Mouse (Mus musculus): ENCODE data around the gene Gnb3. TPM values are rescaled to one million over a fixed set of nuclear protein-coding genes. Genes with fewer than 3 reads are reported as not detected.

The Gnb3 gene
- polyA plus RNA-seq, 1 experiment from 2014 or later = 0.29 TPM

GRCm38 (mm10) chr6:124786756-124787420 lies 53.2 kb downstream of the Gnb3 start:
- WGBS (ENCODE audit: insufficient replicate concordance) = 40% methylated on average over 8 of the region's 8 CpGs
- H3K27me3 ChIP-seq (replicated peaks) = peaks cover 6% of the 10 kb centered on the region; the same call in 1 of the 2 replicates
- H3K27ac ChIP-seq = no peak overlapping the region
- no peaks in the 10 kb centered on the region for H3K36me3 ChIP-seq
- no peak overlapping the region for H3K4me2 ChIP-seq
- H3K4me1 ChIP-seq = peaks cover 6% of the 10 kb centered on the region
- H3K4me3 ChIP-seq = no peak overlapping the region
- 0 out of 2 replicates have a peak, but pooled peaks have one; percentile 38 for ATAC-seq
- no peak overlapping the region for H3K9ac ChIP-seq
- no peaks in the 10 kb centered on the region for H3K9me3 ChIP-seq (replicated peaks)

Other genes with a start within 250 kb of the Gnb3 start
- not detected in 2 replicates for gene C1s2, start 204.2 kb downstream of the Gnb3 start, polyA plus RNA-seq (2016; fragmentation: Nextera tagmentation; extraction: Ambion mirVana)
- 67.1 and 74.5 TPM in 2 replicates for gene Lpcat3, start 177.2 kb downstream of the Gnb3 start, polyA plus RNA-seq (2016; fragmentation: Nextera tagmentation; extraction: Ambion mirVana)
- 200 TPM in 2 replicates for gene Emg1, start 128.1 kb downstream of the Gnb3 start, polyA plus RNA-seq (2016; fragmentation: Nextera tagmentation; extraction: Ambion mirVana)
- gene Phb2, start 127.9 kb downstream of the Gnb3 start, polyA plus RNA-seq (2016; fragmentation: Nextera tagmentation; extraction: Ambion mirVana) = 433 and 443 TPM in 2 replicates
- gene Ptpn6, start 101.6 kb downstream of the Gnb3 start, polyA plus RNA-seq (2016; fragmentation: Nextera tagmentation; extraction: Ambion mirVana) = 30.8 and 31.3 TPM in 2 replicates
- gene Grcc10, start 98.9 kb downstream of the Gnb3 start, polyA plus RNA-seq (2016; fragmentation: Nextera tagmentation; extraction: Ambion mirVana) = 109 and 116 TPM in 2 replicates
- gene Gm45234, start 84.3 kb downstream of the Gnb3 start, polyA plus RNA-seq (2016; fragmentation: Nextera tagmentation; extraction: Ambion mirVana) = not detected in 2 replicates
- 2.6 and 2.9 TPM in 2 replicates for gene Atn1, start 83.8 kb downstream of the Gnb3 start, polyA plus RNA-seq (2016; fragmentation: Nextera tagmentation; extraction: Ambion mirVana)
- gene Eno2, start 70.6 kb downstream of the Gnb3 start, polyA plus RNA-seq (2016; fragmentation: Nextera tagmentation; extraction: Ambion mirVana) = 0.77 and 1.0 TPM in 2 replicates
- gene Lrrc23, start 60.5 kb downstream of the Gnb3 start, polyA plus RNA-seq (2016; fragmentation: Nextera tagmentation; extraction: Ambion mirVana) = not detected in 2 replicates
- 9.9 and 10.8 TPM in 2 replicates for gene Spsb2, start 31.6 kb downstream of the Gnb3 start, polyA plus RNA-seq (2016; fragmentation: Nextera tagmentation; extraction: Ambion mirVana)
- gene Tpi1, start 26.0 kb downstream of the Gnb3 start, polyA plus RNA-seq (2016; fragmentation: Nextera tagmentation; extraction: Ambion mirVana) = 630 and 674 TPM in 2 replicates
- 87.5 and 94.1 TPM in 2 replicates for gene Usp5, start 10.8 kb downstream of the Gnb3 start, polyA plus RNA-seq (2016; fragmentation: Nextera tagmentation; extraction: Ambion mirVana)
- gene Cdca3, start 10.7 kb downstream of the Gnb3 start, polyA plus RNA-seq (2016; fragmentation: Nextera tagmentation; extraction: Ambion mirVana) = 193 TPM in 2 replicates
- gene P3h3, start 17.5 kb upstream of the Gnb3 start, polyA plus RNA-seq (2016; fragmentation: Nextera tagmentation; extraction: Ambion mirVana) = 5.0 and 5.5 TPM in 2 replicates
- 0.08 and 0.17 TPM in 2 replicates for gene Gpr162, start 23.7 kb upstream of the Gnb3 start, polyA plus RNA-seq (2016; fragmentation: Nextera tagmentation; extraction: Ambion mirVana)
- gene Cd4, start 47.9 kb upstream of the Gnb3 start, polyA plus RNA-seq (2016; fragmentation: Nextera tagmentation; extraction: Ambion mirVana) = 0.05 and 0.07 TPM in 2 replicates
- gene Lag3, start 71.4 kb upstream of the Gnb3 start, polyA plus RNA-seq (2016; fragmentation: Nextera tagmentation; extraction: Ambion mirVana) = 0.32 and 0.33 TPM in 2 replicates
- 64.5 and 66.7 TPM in 2 replicates for gene Ptms, start 79.8 kb upstream of the Gnb3 start, polyA plus RNA-seq (2016; fragmentation: Nextera tagmentation; extraction: Ambion mirVana)
- 178 and 187 TPM in 2 replicates for gene Mlf2, start 91.1 kb upstream of the Gnb3 start, polyA plus RNA-seq (2016; fragmentation: Nextera tagmentation; extraction: Ambion mirVana)
- gene Cops7a, start 125.3 kb upstream of the Gnb3 start, polyA plus RNA-seq (2016; fragmentation: Nextera tagmentation; extraction: Ambion mirVana) = 88.7 and 95.2 TPM in 2 replicates
- gene Pianp, start 156.4 kb upstream of the Gnb3 start, polyA plus RNA-seq (2016; fragmentation: Nextera tagmentation; extraction: Ambion mirVana) = 0.11 TPM in 1 of 2 replicates, not detected in the other
- 6.6 and 7.2 TPM in 2 replicates for gene Zfp384, start 168.9 kb upstream of the Gnb3 start, polyA plus RNA-seq (2016; fragmentation: Nextera tagmentation; extraction: Ambion mirVana)
- 34.4 and 34.6 TPM in 2 replicates for gene Ing4, start 199.5 kb upstream of the Gnb3 start, polyA plus RNA-seq (2016; fragmentation: Nextera tagmentation; extraction: Ambion mirVana)
- gene Acrbp, start 209.4 kb upstream of the Gnb3 start, polyA plus RNA-seq (2016; fragmentation: Nextera tagmentation; extraction: Ambion mirVana) = 2.8 and 3.7 TPM in 2 replicates
- gene Lpar5, start 227.6 kb upstream of the Gnb3 start, polyA plus RNA-seq (2016; fragmentation: Nextera tagmentation; extraction: Ambion mirVana) = 1.9 and 2.2 TPM in 2 replicates

Measured in liver, embryonic 12.5 days (tissue).